Mouse (Mus musculus) CH12.LX (cell line): ENCODE results near the gene Adh1.

Experiments
- KAT2A ChIP-seq: IDR thresholded peaks from 2 replicates; pipeline ENCODE4 v1.6.1; 2012; ENCODE audit warnings: low read length, improper control_type of control experiment, inconsistent platforms; ENCODE audit not compliant: insufficient replicate concordance
- MAX ChIP-seq: IDR thresholded peaks from 2 replicates; pipeline ENCODE4 v1.6.1; 2011; ENCODE audit warnings: low read length, improper control_type of control experiment

DNA sequence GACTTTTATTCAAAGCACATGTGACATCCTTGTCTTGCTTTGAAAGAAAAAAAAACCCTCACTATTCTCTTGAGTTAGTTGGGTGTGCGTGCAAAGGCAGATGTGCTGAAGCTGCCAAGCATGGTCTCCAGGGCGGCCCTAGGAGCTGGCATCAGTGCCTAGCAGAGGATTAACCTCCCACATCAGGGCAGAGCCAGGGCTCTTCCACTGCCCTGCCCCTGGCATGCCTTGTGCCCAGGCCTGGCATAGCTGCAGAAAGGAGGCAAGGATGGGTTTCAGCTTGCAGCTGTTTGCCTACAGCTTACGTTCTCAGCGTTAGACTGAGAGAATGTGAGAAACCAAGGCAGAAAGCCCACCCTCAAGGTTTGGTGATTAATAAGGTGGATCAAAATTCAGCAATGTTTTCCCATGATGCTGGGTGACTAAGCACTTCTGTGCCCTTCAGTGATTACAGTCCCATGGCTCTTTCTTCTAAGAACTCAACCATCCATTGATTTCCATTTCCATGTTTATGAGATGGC lies 48.3 kb upstream of the Adh1 start:
- TF ChIP-seq KAT2A (no peak), MAX (no peak)
